Mouse (Mus musculus) megakaryocyte, embryonic 14.5 days (primary cell): ENCODE measurements around the gene Ghr.

Source experiments
- FLI1 ChIP-seq: IDR thresholded peaks from 2 replicates; pipeline ENCODE4 v1.6.1; 2012; ENCODE audit warnings: low read length, inconsistent platforms, mixed read lengths
- GATA1 ChIP-seq: IDR thresholded peaks from 3 replicates; pipeline ENCODE4 v1.6.1; 2012; ENCODE audit warnings: mixed read lengths, low read length, inconsistent platforms, borderline replicate concordance

DNA sequence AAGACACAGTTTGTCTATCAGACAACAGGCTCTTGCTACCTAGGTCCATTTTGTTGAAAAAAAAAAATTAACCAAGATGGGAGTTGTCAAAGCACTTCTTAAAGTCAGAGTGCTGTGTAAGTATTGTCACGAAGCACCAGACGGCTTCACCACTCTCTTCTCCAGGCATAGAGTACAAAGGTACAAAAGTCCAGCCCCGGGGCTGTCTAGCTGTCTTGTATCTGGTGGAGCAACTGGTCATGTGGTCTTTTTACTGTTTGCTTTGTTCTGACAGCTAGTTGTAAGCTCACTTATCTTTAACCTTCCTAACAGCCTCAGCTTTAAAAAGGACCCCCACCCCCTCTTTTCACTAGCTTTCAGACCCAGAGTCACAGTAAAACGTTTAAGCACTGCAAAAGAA is 1.1 kb upstream of the Ghr start:
- TF ChIP-seq GATA1 = no peak
- no peak for TF ChIP-seq FLI1
